Mouse (Mus musculus): ENCODE measurements around the gene Irak1. TPM values are rescaled to one million over a fixed set of nuclear protein-coding genes. Genes with fewer than 3 reads are reported as not detected.
A peak's percentile ranks its signal among the peaks of the same experiment; 100 is the strongest.

The Irak1 gene
- polyA plus RNA-seq, 1 experiment from 2014 or later: 66.6 TPM

MicroRNA genes within 50 kb of the gene (microRNA counts, 519-probe panel; counts per million panel counts)
- microRNA mmu-miR-718: 684 counts per million, percentile 72 among the panel's probes with 10 or more counts

Small RNA genes within 50 kb of the gene (microRNA-seq; reads per million reads assigned to microRNA genes)
- gene Mir5132 (1.5 reads per million), gene Mir718 (not detected)

Other genes with a start within 250 kb of the Irak1 start
- gene Srpk3, start 249.5 kb downstream of the Irak1 start, polyA plus RNA-seq (2016; fragmentation: Nextera tagmentation; extraction: Ambion mirVana): 1.1 and 1.6 TPM in 2 replicates
- 178 and 190 TPM in 2 replicates for gene Idh3g, start 237.0 kb downstream of the Irak1 start, polyA plus RNA-seq (2016; fragmentation: Nextera tagmentation; extraction: Ambion mirVana)
- gene Ssr4, start 236.9 kb downstream of the Irak1 start, polyA plus RNA-seq (2016; fragmentation: Nextera tagmentation; extraction: Ambion mirVana): 111 and 116 TPM in 2 replicates
- gene Pdzd4, start 198.9 kb downstream of the Irak1 start, polyA plus RNA-seq (2016; fragmentation: Nextera tagmentation; extraction: Ambion mirVana): 0.40 and 0.61 TPM in 2 replicates
- 0.10 TPM in 2 replicates for gene Avpr2, start 131.8 kb downstream of the Irak1 start, polyA plus RNA-seq (2016; fragmentation: Nextera tagmentation; extraction: Ambion mirVana)
- 0.63 and 1.7 TPM in 2 replicates for gene L1cam, start 127.8 kb downstream of the Irak1 start, polyA plus RNA-seq (2016; fragmentation: Nextera tagmentation; extraction: Ambion mirVana)
- 1.7 and 2.4 TPM in 2 replicates for gene Arhgap4, start 102.0 kb downstream of the Irak1 start, polyA plus RNA-seq (2016; fragmentation: Nextera tagmentation; extraction: Ambion mirVana)
- 180 and 205 TPM in 2 replicates for gene Naa10, start 102.0 kb downstream of the Irak1 start, polyA plus RNA-seq (2016; fragmentation: Nextera tagmentation; extraction: Ambion mirVana)
- 11.2 and 13.7 TPM in 2 replicates for gene Renbp, start 93.1 kb downstream of the Irak1 start, polyA plus RNA-seq (2016; fragmentation: Nextera tagmentation; extraction: Ambion mirVana)
- 87.7 and 88.4 TPM in 2 replicates for gene Hcfc1, start 57.6 kb downstream of the Irak1 start, polyA plus RNA-seq (2016; fragmentation: Nextera tagmentation; extraction: Ambion mirVana)
- not detected in 2 replicates for gene Opn1mw, start 103.5 kb upstream of the Irak1 start, polyA plus RNA-seq (2016; fragmentation: Nextera tagmentation; extraction: Ambion mirVana)
- 13.8 and 14.0 TPM in 2 replicates for gene Mecp2, start 111.4 kb upstream of the Irak1 start, polyA plus RNA-seq (2016; fragmentation: Nextera tagmentation; extraction: Ambion mirVana)
- not detected in 2 replicates for gene Tex28, start 143.9 kb upstream of the Irak1 start, polyA plus RNA-seq (2016; fragmentation: Nextera tagmentation; extraction: Ambion mirVana)
- 0.05 and 0.06 TPM in 2 replicates for gene Tktl1, start 153.3 kb upstream of the Irak1 start, polyA plus RNA-seq (2016; fragmentation: Nextera tagmentation; extraction: Ambion mirVana)
- gene Flna, start 225.9 kb upstream of the Irak1 start, polyA plus RNA-seq (2016; fragmentation: Nextera tagmentation; extraction: Ambion mirVana): 273 and 333 TPM in 2 replicates
- gene Emd, start 230.8 kb upstream of the Irak1 start, polyA plus RNA-seq (2016; fragmentation: Nextera tagmentation; extraction: Ambion mirVana): 25.2 and 29.8 TPM in 2 replicates
- gene Rpl10, start 246.9 kb upstream of the Irak1 start, polyA plus RNA-seq (2016; fragmentation: Nextera tagmentation; extraction: Ambion mirVana): 862 and 901 TPM in 2 replicates

Measured in limb, embryonic 10.5 days (tissue).